Mouse (Mus musculus): ENCODE measurements around the gene Cd300ld2. TPM values are rescaled to one million over a fixed set of nuclear protein-coding genes. Genes with fewer than 3 reads are reported as not detected.
A peak's percentile ranks its signal among the peaks of the same experiment; 100 is the strongest.
"Not testable (repeated sequence)": the region's sequence is repeated elsewhere in the genome, so short reads cannot be mapped to it uniquely, and the experiment has no call there.

Gene Cd300ld2
- polyA plus RNA-seq, 2 experiments: not detected

DNA sequence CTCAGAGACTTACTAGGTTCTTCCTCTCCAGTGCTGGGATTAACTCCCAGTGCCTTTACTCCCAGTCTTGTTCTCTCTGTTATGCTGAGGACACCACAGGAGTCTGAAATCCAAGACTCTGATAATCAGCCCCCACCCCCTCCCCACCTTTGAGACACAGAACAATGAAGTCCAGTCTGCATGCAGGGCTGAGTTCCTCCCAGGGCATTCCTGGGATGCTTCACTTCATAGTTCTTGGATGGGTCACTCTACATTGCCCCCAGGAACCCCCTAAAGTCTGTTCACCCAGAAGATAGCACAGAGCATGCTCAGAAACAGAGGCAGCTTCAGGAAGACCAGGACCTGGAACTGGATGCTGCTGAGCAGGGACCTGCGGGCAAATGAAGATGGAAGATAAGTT, 37.0 kb upstream of the Cd300ld2 start:
- WGBS (ENCODE audit: insufficient replicate concordance): 50% methylated on average over 1 of the region's 1 CpGs
- no peaks in the 10 kb centered on the region for H3K27me3 ChIP-seq (ENCODE audit: control insufficient read depth, insufficient read depth, low read length)
- no peaks in the 10 kb centered on the region for H3K9me3 ChIP-seq (ENCODE audit: control insufficient read depth, low read length)
- no peaks in the 10 kb centered on the region for H3K4me1 ChIP-seq (replicated peaks; ENCODE audit: control insufficient read depth in 2 of 2, insufficient read depth in 2 of 2, low read length in 1 of 2)
- DNase-seq (ENCODE audit: low read depth in 3 of 3, low spot score in 3 of 3): no peak
- no peak overlapping the region for H3K9ac ChIP-seq (replicated peaks)
- H3K36me3 ChIP-seq (replicated peaks; ENCODE audit: control insufficient read depth, insufficient read depth, low read depth): no peaks in the 10 kb centered on the region
- H3K27ac ChIP-seq: no peak overlapping the region
- no peak for ATAC-seq (ENCODE audit: insufficient read depth)
- TF ChIP-seq CTCF (IDR thresholded peaks at IDR 0.05; ENCODE audit: low read depth): no peak
- TF ChIP-seq EP300 (IDR thresholded peaks at IDR 0.05; ENCODE audit: low read depth): no peak
- no peak overlapping the region for H3K4me2 ChIP-seq (ENCODE audit: low read depth)
- H3K4me3 ChIP-seq (ENCODE audit: insufficient read depth in 1 of 2, low read depth in 2 of 2, low read length in 2 of 2): no peak overlapping the region

DNA sequence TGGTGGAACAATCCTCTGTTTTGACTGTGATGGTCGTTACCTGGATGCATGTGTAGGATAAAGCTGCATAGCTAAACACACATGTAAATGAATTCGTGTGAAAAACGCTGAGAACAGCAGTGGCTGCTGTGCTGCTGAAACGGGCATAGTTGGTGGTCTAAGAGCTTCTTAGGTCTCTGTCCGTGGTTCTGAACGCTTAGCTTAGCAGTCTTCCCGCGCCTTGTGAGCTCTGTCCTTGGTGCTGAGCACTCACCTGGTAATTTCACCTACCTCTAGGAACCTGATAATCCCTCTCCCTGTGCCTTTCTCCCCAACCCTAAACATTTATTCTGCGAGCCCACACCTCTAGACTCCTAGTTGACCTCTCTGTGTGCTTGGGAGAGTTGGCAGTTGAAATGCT, 36.2 kb upstream of the Cd300ld2 start:
- Histone ChIP-seq H3K27ac (no peak overlapping the region), H3K27me3 (ENCODE audit: control insufficient read depth, insufficient read depth, low read length) (no peaks in the 10 kb centered on the region), H3K4me2 (ENCODE audit: low read depth) (no peak overlapping the region), H3K9me3 (ENCODE audit: control insufficient read depth, low read length) (no peaks in the 10 kb centered on the region), H3K9ac (replicated peaks) (no peak overlapping the region), H3K4me1 (replicated peaks; ENCODE audit: control insufficient read depth in 2 of 2, insufficient read depth in 2 of 2, low read length in 1 of 2) (no peaks in the 10 kb centered on the region), H3K4me3 (ENCODE audit: insufficient read depth in 1 of 2, low read depth in 2 of 2, low read length in 2 of 2) (no peak overlapping the region), H3K36me3 (replicated peaks; ENCODE audit: control insufficient read depth, insufficient read depth, low read depth) (no peaks in the 10 kb centered on the region)
- 2% methylated on average over 9 of the region's 9 CpGs for WGBS (ENCODE audit: insufficient replicate concordance)
- no peak for ATAC-seq (ENCODE audit: insufficient read depth)
- TF ChIP-seq CTCF (IDR thresholded peaks at IDR 0.05; ENCODE audit: low read depth) (no peak), EP300 (IDR thresholded peaks at IDR 0.05; ENCODE audit: low read depth) (no peak)
- DNase-seq (ENCODE audit: low read depth in 3 of 3, low spot score in 3 of 3): peak; percentile 13 to 38 (median 24)

DNA sequence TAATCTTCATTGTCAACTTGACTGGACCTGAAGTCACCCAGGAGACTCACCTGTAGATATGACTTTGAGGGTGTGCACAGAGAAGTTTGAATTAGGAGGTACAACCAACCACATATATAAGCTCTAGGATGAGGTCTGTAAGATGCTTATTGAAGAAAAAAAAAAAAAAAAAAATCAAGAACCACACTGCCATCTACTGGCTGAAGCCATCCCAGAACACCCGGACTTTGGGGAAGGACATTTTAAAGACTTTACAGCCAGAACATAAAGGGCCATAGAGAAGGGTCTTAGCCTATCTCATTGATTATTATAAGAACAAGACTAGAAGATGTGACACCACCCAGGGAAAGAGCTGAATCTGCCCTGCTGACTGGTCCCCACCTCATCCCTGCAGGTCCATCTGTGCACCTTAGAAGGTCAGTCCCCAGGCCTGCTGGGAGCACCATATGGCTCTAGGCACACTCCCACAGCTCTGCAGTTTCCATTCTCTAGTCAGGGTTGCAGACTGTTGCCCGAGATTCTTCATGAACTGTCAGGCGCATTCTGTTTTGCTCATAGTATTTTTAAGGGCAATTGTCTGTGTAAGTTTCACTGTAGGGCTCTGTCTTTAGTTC, 33.4 kb upstream of the Cd300ld2 start:
- WGBS (ENCODE audit: insufficient replicate concordance): 18% methylated on average over 3 of the region's 3 CpGs
- Histone ChIP-seq H3K27me3 (ENCODE audit: control insufficient read depth, insufficient read depth, low read length) (no peaks in the 10 kb centered on the region), H3K4me3 (ENCODE audit: insufficient read depth in 1 of 2, low read depth in 2 of 2, low read length in 2 of 2) (no peak overlapping the region), H3K36me3 (replicated peaks; ENCODE audit: control insufficient read depth, insufficient read depth, low read depth) (no peaks in the 10 kb centered on the region), H3K4me1 (replicated peaks; ENCODE audit: control insufficient read depth in 2 of 2, insufficient read depth in 2 of 2, low read length in 1 of 2) (no peaks in the 10 kb centered on the region), H3K4me2 (ENCODE audit: low read depth) (no peak overlapping the region), H3K27ac (no peak overlapping the region), H3K9ac (replicated peaks) (no peak overlapping the region), H3K9me3 (ENCODE audit: control insufficient read depth, low read length) (no peaks in the 10 kb centered on the region)
- DNase-seq (ENCODE audit: low read depth in 3 of 3, low spot score in 3 of 3) (no peak), ATAC-seq (ENCODE audit: insufficient read depth) (no peak)
- TF ChIP-seq CTCF (IDR thresholded peaks at IDR 0.05; ENCODE audit: low read depth) (peak; percentile 33; the same call in 1 of the 2 replicates), EP300 (IDR thresholded peaks at IDR 0.05; ENCODE audit: low read depth) (no peak)

DNA sequence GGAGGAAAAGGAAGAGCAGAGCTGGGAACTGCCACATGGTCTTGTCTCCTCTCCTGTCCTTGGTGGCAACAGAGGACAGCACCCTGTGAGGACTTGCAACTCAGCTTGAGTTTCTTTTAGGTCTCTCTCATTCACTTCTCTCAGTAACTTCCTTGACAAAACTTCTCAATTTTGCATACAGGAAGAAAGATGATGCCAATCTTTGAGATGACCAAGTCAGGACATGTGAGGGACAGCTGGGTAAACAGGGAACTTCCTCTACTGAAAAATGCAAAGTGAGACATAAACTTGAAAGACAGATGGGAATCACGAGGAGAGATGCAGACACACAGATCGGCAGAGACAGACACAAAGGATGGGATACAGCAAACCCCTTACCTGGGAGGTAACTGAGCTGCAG, 32.3 kb upstream of the Cd300ld2 start, which contains the start of gene Cd300ld3:
Gene Cd300ld3 (minus strand): TSS at position 151 of the 400 bp plus-strand sequence.
- no peak within 1 kb of the TSS for H3K27ac ChIP-seq

DNA sequence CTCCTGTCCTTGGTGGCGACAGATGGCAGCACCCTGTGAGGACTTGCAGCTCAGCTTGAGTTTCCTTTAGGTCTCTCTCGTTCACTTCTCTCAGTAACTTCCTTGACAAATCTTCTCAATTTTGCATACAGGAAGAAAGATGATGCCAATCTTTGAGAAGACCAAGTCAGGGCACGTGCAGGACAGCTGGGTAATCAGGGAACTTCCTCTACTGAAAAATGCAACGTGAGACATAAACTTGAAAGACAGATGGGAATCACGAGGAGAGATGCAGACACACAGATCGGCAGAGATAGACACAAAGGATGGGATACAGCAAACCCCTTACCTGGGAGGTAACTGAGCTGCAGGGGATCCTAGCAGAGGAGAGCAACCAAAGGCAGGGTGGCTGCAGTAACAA, 21.7 kb upstream of the Cd300ld2 start, which contains the start of gene Cd300ld5:
Gene Cd300ld5 (minus strand): TSS at position 101 of the 400 bp plus-strand sequence.
- no CpG with 5 or more reads among the region's 6 CpGs for WGBS (ENCODE audit: insufficient replicate concordance)
- H3K4me2 ChIP-seq (ENCODE audit: low read depth); ATAC-seq (ENCODE audit: insufficient read depth): not testable (repeated sequence)

More for the DNA sequence above, 32.3 kb upstream of the Cd300ld2 start, which contains the start of gene Cd300ld3:
- Histone ChIP-seq H3K4me2 (ENCODE audit: low read depth) (no peak within 1 kb of the TSS), H3K4me3 (ENCODE audit: insufficient read depth in 1 of 2, low read depth in 2 of 2, low read length in 2 of 2) (no peak within 1 kb of the TSS), H3K36me3 (replicated peaks; ENCODE audit: control insufficient read depth, insufficient read depth, low read depth) (no peaks in the 10 kb centered on the region), H3K9me3 (ENCODE audit: control insufficient read depth, low read length) (no peaks in the 10 kb centered on the region), H3K9ac (replicated peaks) (no peak within 1 kb of the TSS), H3K27me3 (ENCODE audit: control insufficient read depth, insufficient read depth, low read length) (no peaks in the 10 kb centered on the region), H3K4me1 (replicated peaks; ENCODE audit: control insufficient read depth in 2 of 2, insufficient read depth in 2 of 2, low read length in 1 of 2) (no peaks in the 10 kb centered on the region)
- TF ChIP-seq CTCF (IDR thresholded peaks at IDR 0.05; ENCODE audit: low read depth) (no peak), EP300 (IDR thresholded peaks at IDR 0.05; ENCODE audit: low read depth) (no peak)
- ATAC-seq (ENCODE audit: insufficient read depth) (no peak), DNase-seq (ENCODE audit: low read depth in 3 of 3, low spot score in 3 of 3) (no peak)
- 43% methylated on average over 2 of the region's 2 CpGs for whole genome bisulfite sequencing (ENCODE audit: insufficient replicate concordance)

DNA sequence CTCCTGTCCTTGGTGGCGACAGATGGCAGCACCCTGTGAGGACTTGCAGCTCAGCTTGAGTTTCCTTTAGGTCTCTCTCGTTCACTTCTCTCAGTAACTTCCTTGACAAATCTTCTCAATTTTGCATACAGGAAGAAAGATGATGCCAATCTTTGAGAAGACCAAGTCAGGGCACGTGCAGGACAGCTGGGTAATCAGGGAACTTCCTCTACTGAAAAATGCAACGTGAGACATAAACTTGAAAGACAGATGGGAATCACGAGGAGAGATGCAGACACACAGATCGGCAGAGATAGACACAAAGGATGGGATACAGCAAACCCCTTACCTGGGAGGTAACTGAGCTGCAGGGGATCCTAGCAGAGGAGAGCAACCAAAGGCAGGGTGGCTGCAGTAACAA, 10.9 kb upstream of the Cd300ld2 start, which contains the start of gene Cd300ld4:
Gene Cd300ld4 (minus strand): TSS at position 101 of the 400 bp plus-strand sequence.
- DNase-seq (ENCODE audit: low read depth in 3 of 3, low spot score in 3 of 3); H3K27me3 ChIP-seq (ENCODE audit: control insufficient read depth, insufficient read depth, low read length); H3K4me1 ChIP-seq (replicated peaks; ENCODE audit: control insufficient read depth in 2 of 2, insufficient read depth in 2 of 2, low read length in 1 of 2); H3K27ac ChIP-seq; H3K4me3 ChIP-seq (ENCODE audit: insufficient read depth in 1 of 2, low read depth in 2 of 2, low read length in 2 of 2); H3K4me2 ChIP-seq (ENCODE audit: low read depth); ATAC-seq (ENCODE audit: insufficient read depth); H3K9ac ChIP-seq (replicated peaks); H3K9me3 ChIP-seq (ENCODE audit: control insufficient read depth, low read length); H3K36me3 ChIP-seq (replicated peaks; ENCODE audit: control insufficient read depth, insufficient read depth, low read depth): not testable (repeated sequence)
- no CpG with 5 or more reads among the region's 6 CpGs for WGBS (ENCODE audit: insufficient replicate concordance)

More for the DNA sequence above, 21.7 kb upstream of the Cd300ld2 start, which contains the start of gene Cd300ld5:
- not testable (repeated sequence) for H3K9ac ChIP-seq (replicated peaks); H3K27me3 ChIP-seq (ENCODE audit: control insufficient read depth, insufficient read depth, low read length); H3K4me1 ChIP-seq (replicated peaks; ENCODE audit: control insufficient read depth in 2 of 2, insufficient read depth in 2 of 2, low read length in 1 of 2); H3K4me3 ChIP-seq (ENCODE audit: insufficient read depth in 1 of 2, low read depth in 2 of 2, low read length in 2 of 2); H3K9me3 ChIP-seq (ENCODE audit: control insufficient read depth, low read length); H3K27ac ChIP-seq; DNase-seq (ENCODE audit: low read depth in 3 of 3, low spot score in 3 of 3); H3K36me3 ChIP-seq (replicated peaks; ENCODE audit: control insufficient read depth, insufficient read depth, low read depth)

Data from liver, embryonic 14.5 days (tissue).